Mouse (Mus musculus) liver, embryonic 14.5 days (tissue): ENCODE measurements around the gene Csf1. TPM values are rescaled to one million over a fixed set of nuclear protein-coding genes. Genes with fewer than 3 reads are reported as not detected.
"Not testable (repeated sequence)": the region's sequence is repeated elsewhere in the genome, so short reads cannot be mapped to it uniquely, and the experiment has no call there.

Source experiments
- ATAC-seq: fragments of 200-750 bp; cut with Nextera tagmentation; 2 replicates; pipeline ENCODE4 v1.8.0; 2017; ENCODE audit warnings: moderate number of reproducible peaks, mild to moderate bottlenecking, moderate library complexity; ENCODE audit not compliant: insufficient read depth
- DNase-seq, 3 experiments: peaks; one replicate each; pipeline ENCODE4 v3.0.0-alpha.2; 2012 to 2013; ENCODE audit warnings: low read depth in 3 of 3, low spot score in 3 of 3
- H3K27ac ChIP-seq: fragments of 300-500 bp; sonication (generic); 2 replicates; pipeline ENCODE4 v1.5.1; 2014; ENCODE audit warnings: moderate library complexity, mild to moderate bottlenecking, control low read depth, inconsistent platforms
- H3K27me3 ChIP-seq: fragments of 300-500 bp; sonication (generic); 2 replicates; pipeline ENCODE4 v1.6.1; 2014; ENCODE audit warnings: mild to moderate bottlenecking, low read length, moderate library complexity; ENCODE audit not compliant: control insufficient read depth, insufficient read depth
- H3K36me3 ChIP-seq: fragments of 300-500 bp; sonication (generic); replicated peaks from 2 replicates; pipeline ENCODE4 v1.6.1; 2014; ENCODE audit warnings: low read depth; ENCODE audit not compliant: control insufficient read depth, insufficient read depth
- H3K4me1 ChIP-seq, 2 experiments: fragments of 200-500 bp in 1 of 2; fragments of 300-500 bp in 1 of 2; sonication (generic) in 1 of 2; replicated peaks; 2 replicates each; pipeline ENCODE4 v1.6.1; 2012 to 2014; ENCODE audit warnings: antibody characterized with exemption in 1 of 2, inconsistent platforms in 1 of 2, low read length in 1 of 2; ENCODE audit not compliant: control insufficient read depth in 2 of 2, insufficient read depth in 2 of 2
- H3K4me2 ChIP-seq: fragments of 300-500 bp; sonication (generic); 2 replicates; pipeline ENCODE4 v1.6.1; 2014; ENCODE audit warnings: low read depth, mild to moderate bottlenecking, control low read depth, moderate library complexity
- H3K4me3 ChIP-seq, 2 experiments: fragments of 200-500 bp in 1 of 2; fragments of 300-500 bp in 1 of 2; sonication (generic) in 1 of 2; 2 replicates each; pipeline ENCODE4 v1.5.1; 2012 to 2014; ENCODE audit warnings: low read depth in 2 of 2, low read length in 2 of 2, mild to moderate bottlenecking in 2 of 2, control low read depth in 1 of 2, inconsistent platforms in 1 of 2, moderate library complexity in 1 of 2; ENCODE audit not compliant: insufficient read depth in 1 of 2
- H3K9ac ChIP-seq: fragments of 300-500 bp; sonication (generic); replicated peaks from 2 replicates; pipeline ENCODE4 v1.6.1; 2014; ENCODE audit warnings: mild to moderate bottlenecking, control low read depth, moderate library complexity
- H3K9me3 ChIP-seq: fragments of 300-500 bp; sonication (generic); 2 replicates; pipeline ENCODE4 v1.6.1; 2016; ENCODE audit warnings: low read length, mixed read lengths; ENCODE audit not compliant: control insufficient read depth
- CTCF ChIP-seq: IDR thresholded peaks from 2 replicates; pipeline ENCODE4 v1.5.1; 2016; ENCODE audit warnings: antibody characterized with exemption, low read depth, control low read depth
- EP300 ChIP-seq: IDR thresholded peaks from 2 replicates; pipeline ENCODE4 v1.6.1; 2016; ENCODE audit warnings: antibody characterized with exemption, low read depth
- WGBS: fragments of 180-500 bp; shearing (Covaris S2); extraction: QIAGEN DNeasy Blood & Tissue Kit; methylation state at CpG from one replicate; pipeline ENCODE4 v1.1.7; 2014; ENCODE audit not compliant: insufficient replicate concordance; 5-methylcytosine and 5-hydroxymethylcytosine counted together
- polyA plus RNA-seq, 2 experiments: library from polyadenylated mRNA; depleted of rRNA in 1 of 2; stranded (reverse) in 1 of 2; unstranded in 1 of 2; fragments of >200 nt; fragmentation: Nextera tagmentation in 1 of 2; extraction: Ambion mirVana in 1 of 2; gene quantifications; 2 replicates each; pipeline versions ENCODE4 v1.2.1 to v1.2.3; 2012 to 2014

Csf1 gene
- polyA plus RNA-seq, 2 experiments, result 4.4 to 5.9 TPM

DNA sequence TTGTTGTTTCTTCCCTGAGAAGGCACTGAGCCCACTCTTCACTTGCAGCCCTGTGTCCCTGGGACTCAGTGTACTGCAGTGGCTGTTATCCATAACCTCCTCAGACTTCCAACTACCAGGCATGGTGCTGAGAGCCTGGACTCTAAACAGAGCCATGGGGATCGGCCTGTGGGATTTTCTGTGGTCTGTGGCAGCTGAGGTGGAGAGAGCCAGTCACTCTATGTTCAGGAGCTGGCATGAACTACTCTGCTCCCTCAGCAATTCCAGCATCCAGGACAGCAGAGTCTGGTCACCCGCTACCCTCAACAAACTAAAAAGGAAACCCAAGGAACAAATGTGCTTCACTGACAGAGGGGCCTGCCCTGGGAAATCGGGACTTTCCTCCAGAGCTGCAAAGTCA, 20.8 kb downstream of the Csf1 start:
- no peak overlapping the region for H3K9ac ChIP-seq
- H3K4me2 ChIP-seq, result no peak overlapping the region
- no peak for ATAC-seq
- H3K9me3 ChIP-seq, result no peaks in the 10 kb centered on the region
- no peak for DNase-seq
- H3K4me1 ChIP-seq, result peaks cover 0 to 21% of the 10 kb centered on the region in 2 experiments; a peak in 2 of 4 replicates
- no peak overlapping the region for H3K27ac ChIP-seq
- no peak overlapping the region for H3K4me3 ChIP-seq
- TF ChIP-seq EP300 (no peak), CTCF (no peak)
- WGBS, result 54% methylated on average over 3 of the region's 3 CpGs
- H3K36me3 ChIP-seq, result no peaks in the 10 kb centered on the region
- no peaks in the 10 kb centered on the region for H3K27me3 ChIP-seq

GRCm38 (mm10) chr3:107738620-107739019, 21.6 kb downstream of the Csf1 start:
- Histone ChIP-seq H3K36me3 (no peaks in the 10 kb centered on the region), H3K27ac (no peak overlapping the region), H3K9me3 (no peaks in the 10 kb centered on the region), H3K4me1 (peaks cover 0 to 16% of the 10 kb centered on the region in 2 experiments; a peak in 2 of 4 replicates), H3K9ac (no peak overlapping the region), H3K4me2 (no peak overlapping the region), H3K27me3 (no peaks in the 10 kb centered on the region), H3K4me3 (no peak overlapping the region)
- ATAC-seq, result no peak
- DNase-seq, result no peak
- TF ChIP-seq EP300, result no peak
- TF ChIP-seq CTCF, result no peak
- WGBS, result 55% methylated on average over 1 of the region's 1 CpGs

- Histone ChIP-seq H3K4me1 (peaks cover 0 to 13% of the 10 kb centered on the region in 2 experiments; a peak in 1 of 4 replicates), H3K36me3 (no peaks in the 10 kb centered on the region), H3K27me3 (no peaks in the 10 kb centered on the region), H3K27ac (no peak overlapping the region), H3K9me3 (no peaks in the 10 kb centered on the region), H3K9ac (no peak overlapping the region), H3K4me2 (no peak overlapping the region), H3K4me3 (no peak overlapping the region)
- TF ChIP-seq CTCF (no peak), EP300 (no peak)
- no peak for DNase-seq
- no peak for ATAC-seq
- 47% methylated on average over 1 of the region's 1 CpGs for WGBS
Observed at GRCm38 (mm10) chr3:107737609-107738190, 22.6 kb downstream of the Csf1 start.

DNA sequence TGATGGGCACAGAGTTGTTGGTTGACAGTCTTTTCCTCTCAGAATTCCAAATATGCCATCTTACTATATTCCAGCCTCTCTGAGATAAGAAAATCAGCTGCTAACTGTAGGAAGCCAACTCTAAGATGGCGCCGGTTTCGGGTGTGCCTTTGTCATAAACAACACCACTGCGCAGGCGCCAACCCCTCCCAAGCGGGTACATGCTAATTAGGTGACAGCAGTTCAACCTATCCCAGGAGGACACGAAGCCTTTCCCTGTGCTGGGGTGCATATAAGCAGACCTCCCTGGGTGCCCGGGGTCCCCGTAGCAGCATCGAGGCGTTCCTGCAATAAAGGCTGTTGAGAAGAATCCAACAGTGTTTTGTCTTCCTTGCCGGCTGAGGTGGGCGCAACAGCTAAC, 24.6 kb downstream of the Csf1 start:
- not testable (repeated sequence) for H3K9me3 ChIP-seq, H3K4me2 ChIP-seq, H3K4me1 ChIP-seq, H3K4me3 ChIP-seq, H3K27ac ChIP-seq, ATAC-seq, H3K9ac ChIP-seq, H3K36me3 ChIP-seq, DNase-seq, H3K27me3 ChIP-seq
- WGBS, result 84% methylated on average over 13 of the region's 13 CpGs

DNA sequence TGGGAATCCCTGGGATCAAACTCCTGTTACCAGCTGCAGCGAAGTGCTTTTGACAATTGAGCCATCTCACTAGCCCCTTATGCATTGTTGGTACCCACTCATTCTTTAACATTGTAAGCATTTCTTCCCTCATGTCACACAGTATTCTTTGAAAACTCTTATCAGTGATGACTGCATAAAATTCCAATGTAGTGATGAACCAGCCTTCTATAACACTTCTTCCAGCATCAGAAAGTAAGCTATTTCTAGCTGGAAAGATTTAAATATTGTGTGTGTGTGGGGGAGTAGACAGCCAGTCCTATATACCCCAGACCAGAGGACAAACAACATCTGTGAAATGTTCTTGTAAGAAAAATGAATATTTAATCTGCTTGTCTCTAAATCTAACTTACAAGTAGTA, 26.9 kb downstream of the Csf1 start:
- H3K36me3 ChIP-seq, result no peaks in the 10 kb centered on the region
- no peak overlapping the region for H3K27ac ChIP-seq
- H3K4me1 ChIP-seq, result no peaks in the 10 kb centered on the region
- H3K27me3 ChIP-seq, result no peaks in the 10 kb centered on the region
- no peaks in the 10 kb centered on the region for H3K9me3 ChIP-seq
- 64% methylated on average over 1 of the region's 1 CpGs for WGBS
- no peak overlapping the region for H3K4me3 ChIP-seq
- DNase-seq (no peak), ATAC-seq (no peak)
- H3K9ac ChIP-seq, result no peak overlapping the region
- TF ChIP-seq CTCF, result no peak
- TF ChIP-seq EP300, result no peak
- H3K4me2 ChIP-seq, result no peak overlapping the region
